Mouse (Mus musculus): ENCODE results near the gene Pask. TPM values are rescaled to one million over a fixed set of nuclear protein-coding genes. Genes with fewer than 3 reads are reported as not detected.

Gene Pask
- total and polyA plus RNA-seq, 3 experiments, result 10.2 to 18.0 (median 11.7) TPM

GRCm38 (mm10) chr1:93268246-93268645 is 75.0 kb downstream of the Pask start:
- dilution Hi-C loops (cut with MboI; ENCODE audit: extremely low pct_ligation_motif_present, extremely low pct_unique_long_range_greater_than_20kb, low sequenced_read_pairs), result no loop called here

DNA sequence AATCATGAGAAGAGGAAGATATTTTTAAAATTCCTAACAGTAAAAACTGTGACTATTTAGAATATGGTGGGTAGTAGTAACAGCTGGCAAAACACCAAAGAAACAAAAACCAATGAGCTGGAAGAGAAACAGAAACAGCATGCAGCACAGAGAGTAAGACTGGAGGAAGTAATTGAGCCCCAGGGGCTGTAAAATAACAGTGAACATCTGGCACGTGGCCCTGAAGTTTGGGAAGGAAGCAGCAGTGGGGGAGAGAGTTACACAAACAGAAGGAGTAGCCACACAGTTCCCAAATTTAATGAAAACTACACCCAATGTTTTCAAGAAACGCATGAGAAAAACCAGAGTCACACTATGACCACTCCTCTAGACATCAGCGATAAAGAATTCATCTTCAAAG is 76.1 kb downstream of the Pask start:
- H3K4me1 ChIP-seq (ENCODE audit: control insufficient read depth in 1 of 2, insufficient read depth in 2 of 2), result no peaks in the 10 kb centered on the region
- peaks cover 69% of the 10 kb centered on the region for H3K27me3 ChIP-seq (replicated peaks)
- no peak for TF ChIP-seq SIN3A (IDR thresholded peaks at IDR 0.05; ENCODE audit: low read length)
- TF ChIP-seq USF2 (conservative IDR thresholded peaks at IDR 0.05; ENCODE audit: low read depth, low read length), result no peak
- TF ChIP-seq ZC3H11A (IDR thresholded peaks at IDR 0.05; ENCODE audit: low read depth, low read length), result no peak
- no peak for TF ChIP-seq TBP (conservative IDR thresholded peaks at IDR 0.05; ENCODE audit: low read depth, low read length)
- no peak for TF ChIP-seq TCF12 (IDR thresholded peaks at IDR 0.05; ENCODE audit: low read depth, low read length)
- no peak for TF ChIP-seq E2F4 (IDR thresholded peaks at IDR 0.05; ENCODE audit: insufficient replicate concordance, low read depth, low read length)
- no peak for DNase-seq (ENCODE audit: extremely low read depth)
- H3K36me3 ChIP-seq (replicated peaks in 1 of 2; ENCODE audit: control insufficient read depth in 1 of 2, insufficient read depth in 1 of 2, low read length in 1 of 2), result no peaks in the 10 kb centered on the region
- in situ Hi-C loops (cut with MboI; ENCODE audit: low pct_ligation_motif_present, low pct_unique_long_range_greater_than_20kb, low sequenced_read_pairs) (no loop called here), dilution Hi-C loops (cut with MboI; ENCODE audit: extremely low pct_ligation_motif_present, extremely low pct_unique_long_range_greater_than_20kb, low sequenced_read_pairs) (no loop called here)
- H3K79me2 ChIP-seq (replicated peaks; ENCODE audit: control insufficient read depth, extremely low read depth, insufficient read depth, poor library complexity, severe bottlenecking), result no peaks in the 10 kb centered on the region
- no peak overlapping the region for H3K4me3 ChIP-seq (replicated peaks in 1 of 3; ENCODE audit: low read depth in 2 of 3, low read length in 2 of 3, poor library complexity in 1 of 3)
- H3K27ac ChIP-seq (ENCODE audit: insufficient read depth, low read depth), result no peak overlapping the region
- peaks cover 2% of the 10 kb centered on the region for H3K9me3 ChIP-seq (replicated peaks; ENCODE audit: low read length)
- no peak overlapping the region for H3K4me2 ChIP-seq (ENCODE audit: insufficient read depth, low read depth, poor library complexity, severe bottlenecking)
- H3K9ac ChIP-seq (ENCODE audit: insufficient read depth, low read depth), result no peak overlapping the region

More at GRCm38 (mm10) chr1:93268246-93268645, 75.0 kb downstream of the Pask start:
- Histone ChIP-seq H3K9me3 (replicated peaks; ENCODE audit: low read length) (peaks cover 2% of the 10 kb centered on the region), H3K4me1 (ENCODE audit: control insufficient read depth in 1 of 2, insufficient read depth in 2 of 2) (no peaks in the 10 kb centered on the region), H3K27ac (ENCODE audit: insufficient read depth, low read depth) (no peak overlapping the region), H3K79me2 (replicated peaks; ENCODE audit: control insufficient read depth, extremely low read depth, insufficient read depth, poor library complexity, severe bottlenecking) (no peaks in the 10 kb centered on the region), H3K4me2 (ENCODE audit: insufficient read depth, low read depth, poor library complexity, severe bottlenecking) (no peak overlapping the region), H3K4me3 (replicated peaks in 1 of 3; ENCODE audit: low read depth in 2 of 3, low read length in 2 of 3, poor library complexity in 1 of 3) (no peak overlapping the region), H3K9ac (ENCODE audit: insufficient read depth, low read depth) (no peak overlapping the region), H3K27me3 (replicated peaks) (peaks cover 59% of the 10 kb centered on the region), H3K36me3 (replicated peaks in 1 of 2; ENCODE audit: control insufficient read depth in 1 of 2, insufficient read depth in 1 of 2, low read length in 1 of 2) (no peaks in the 10 kb centered on the region)
- no peak for TF ChIP-seq MAFK (IDR thresholded peaks at IDR 0.05; ENCODE audit: insufficient replicate concordance, low read length)
- no peak for TF ChIP-seq ZMIZ1 (IDR thresholded peaks at IDR 0.05; ENCODE audit: low read depth, low read length)
- TF ChIP-seq ZC3H11A (IDR thresholded peaks at IDR 0.05; ENCODE audit: low read depth, low read length), result no peak
- DNase-seq (ENCODE audit: extremely low read depth), result no peak
- in situ Hi-C loops (cut with MboI; ENCODE audit: low pct_ligation_motif_present, low pct_unique_long_range_greater_than_20kb, low sequenced_read_pairs), result no loop called here

Other genes starting within 250 kb of the Pask start
- 0.17 and 0.25 TPM in 2 replicates for gene Kif1a, start 241.5 kb downstream of the Pask start, total RNA-seq (2012; rRNA removed)
- 0.11 and 0.17 TPM in 2 replicates for gene Kif1a, start 241.5 kb downstream of the Pask start, total RNA-seq (2014; rRNA removed)
- gene Kif1a, start 241.5 kb downstream of the Pask start, polyA plus RNA-seq (2012; ENCODE audit: insufficient read length, low read depth), result 0.61 and 0.93 TPM in 2 replicates
- not detected in 2 replicates for gene Agxt, start 208.2 kb downstream of the Pask start, total RNA-seq (2012; rRNA removed)
- not detected in 2 replicates for gene Agxt, start 208.2 kb downstream of the Pask start, total RNA-seq (2014; rRNA removed)
- gene Agxt, start 208.2 kb downstream of the Pask start, polyA plus RNA-seq (2012; ENCODE audit: insufficient read length, low read depth), result not detected in 2 replicates
- 0.08 TPM in 1 of 2 replicates, not detected in the other for gene 2310007B03Rik, start 182.5 kb downstream of the Pask start, total RNA-seq (2012; rRNA removed)
- gene 2310007B03Rik, start 182.5 kb downstream of the Pask start, total RNA-seq (2014; rRNA removed), result not detected in 2 replicates
- 0.11 TPM in 1 of 2 replicates, not detected in the other for gene 2310007B03Rik, start 182.5 kb downstream of the Pask start, polyA plus RNA-seq (2012; ENCODE audit: insufficient read length, low read depth)
- gene Crocc2, start 174.8 kb downstream of the Pask start, total RNA-seq (2012; rRNA removed), result not detected in 2 replicates
- gene Crocc2, start 174.8 kb downstream of the Pask start, total RNA-seq (2014; rRNA removed), result not detected in 2 replicates
- not detected in 2 replicates for gene Crocc2, start 174.8 kb downstream of the Pask start, polyA plus RNA-seq (2012; ENCODE audit: insufficient read length, low read depth)
- gene Sned1, start 107.6 kb downstream of the Pask start, total RNA-seq (2012; rRNA removed), result 1.1 TPM in 2 replicates
- gene Sned1, start 107.6 kb downstream of the Pask start, total RNA-seq (2014; rRNA removed), result 0.28 and 0.52 TPM in 2 replicates
- 0.53 and 0.59 TPM in 2 replicates for gene Sned1, start 107.6 kb downstream of the Pask start, polyA plus RNA-seq (2012; ENCODE audit: insufficient read length, low read depth)
- gene Mterf4, start 37.6 kb downstream of the Pask start, total RNA-seq (2012; rRNA removed), result 25.6 and 27.9 TPM in 2 replicates
- 40.0 and 40.6 TPM in 2 replicates for gene Mterf4, start 37.6 kb downstream of the Pask start, total RNA-seq (2014; rRNA removed)
- gene Mterf4, start 37.6 kb downstream of the Pask start, polyA plus RNA-seq (2012; ENCODE audit: insufficient read length, low read depth), result 26.6 and 31.1 TPM in 2 replicates
- 13.6 and 22.7 TPM in 2 replicates for gene Ppp1r7, start 628 bp downstream of the Pask start, total RNA-seq (2012; rRNA removed)
- 17.3 and 21.2 TPM in 2 replicates for gene Ppp1r7, start 628 bp downstream of the Pask start, total RNA-seq (2014; rRNA removed)
- gene Ppp1r7, start 628 bp downstream of the Pask start, polyA plus RNA-seq (2012; ENCODE audit: insufficient read length, low read depth), result 62.6 and 92.9 TPM in 2 replicates
- gene Ano7, start 30.4 kb upstream of the Pask start, total RNA-seq (2012; rRNA removed), result 0.08 and 0.21 TPM in 2 replicates
- gene Ano7, start 30.4 kb upstream of the Pask start, total RNA-seq (2014; rRNA removed), result not detected in 2 replicates
- gene Ano7, start 30.4 kb upstream of the Pask start, polyA plus RNA-seq (2012; ENCODE audit: insufficient read length, low read depth), result 0.31 and 0.56 TPM in 2 replicates
- gene Hdlbp, start 135.3 kb upstream of the Pask start, total RNA-seq (2012; rRNA removed), result 114 and 117 TPM in 2 replicates
- gene Hdlbp, start 135.3 kb upstream of the Pask start, total RNA-seq (2014; rRNA removed), result 103 and 106 TPM in 2 replicates
- gene Hdlbp, start 135.3 kb upstream of the Pask start, polyA plus RNA-seq (2012; ENCODE audit: insufficient read length, low read depth), result 178 and 179 TPM in 2 replicates
- 1.8 and 2.4 TPM in 2 replicates for gene Farp2, start 168.6 kb upstream of the Pask start, total RNA-seq (2012; rRNA removed)
- 0.58 and 0.89 TPM in 2 replicates for gene Farp2, start 168.6 kb upstream of the Pask start, total RNA-seq (2014; rRNA removed)
- gene Farp2, start 168.6 kb upstream of the Pask start, polyA plus RNA-seq (2012; ENCODE audit: insufficient read length, low read depth), result 1.6 and 2.1 TPM in 2 replicates